In genomic region chr9:40412931-40413330, GRCm38 (mm10) we compare ENCODE assay signal across 19 mouse cellular contexts.
DNase-seq lines count a peak whose midpoint lies in the region; ATAC-seq and TF ChIP-seq lines count a peak whose summit lies in the region.
"Had no signal": no experiment of that assay in that cellular context is flagged by ENCODE, and none has a peak within 500 bp of the region (broad histone marks: within the 10 kb centered on the region; RNA-seq: fewer than 3 reads in every experiment).

No protein-coding gene starts in this region.

- no peak for TF ChIP-seq CTCF in ES-Bruce4 (IDR thresholded peaks at IDR 0.05; ENCODE audit: low read depth, low read length)

- peaks cover 2% of the 10 kb centered on the region for H3K4me1 ChIP-seq in ES-Bruce4 (ENCODE audit: control insufficient read depth, insufficient read depth, low read length)
- 0 out of 2 replicates have a peak, but pooled peaks cover 1% of the 10 kb centered on the region for H3K4me1 ChIP-seq in forebrain, embryonic 13.5 days

- ATAC-seq in forebrain, embryonic 13.5 days = no peak
- ATAC-seq: activated CD4-positive, CD25-positive, alpha-beta regulatory T cell, adult 4 months; forebrain, embryonic 14.5 days; forebrain, embryonic 16.5 days; Patski had no signal

- H3K9ac ChIP-seq in ES-Bruce4 (ENCODE audit: low read depth, poor library complexity, severe bottlenecking) = no peak overlapping the region; the same call in 1 of the 2 replicates
- no peak overlapping the region for H3K9ac ChIP-seq in forebrain, embryonic 13.5 days
- H3K9ac ChIP-seq: embryonic facial prominence, embryonic 12.5 days had no signal

- TF ChIP-seq EP300 in ES-Bruce4 (IDR thresholded peaks at IDR 0.05; ENCODE audit: insufficient read depth, low read depth, low read length) = no peak

- peak overlapping the region; percentile 19; the same call in 1 of the 2 replicates for H3K4me3 ChIP-seq in ES-Bruce4 (ENCODE audit: low read depth, low read length)
- no peak overlapping the region for H3K4me3 ChIP-seq in forebrain, embryonic 13.5 days
- H3K4me3 ChIP-seq: embryonic facial prominence, embryonic 10.5 days; embryonic facial prominence, embryonic 12.5 days had no signal

- no peak overlapping the region for H3K27ac ChIP-seq in ES-Bruce4 (ENCODE audit: insufficient read depth, low read length)
- H3K27ac ChIP-seq in forebrain, embryonic 13.5 days = no peak overlapping the region
- H3K27ac ChIP-seq: embryonic facial prominence, embryonic 10.5 days; embryonic facial prominence, embryonic 12.5 days had no signal

- H3K36me3 ChIP-seq in ES-Bruce4 (ENCODE audit: control insufficient read depth, insufficient read depth, low read length, poor library complexity, severe bottlenecking) = no peaks in the 10 kb centered on the region
- H3K36me3 ChIP-seq in forebrain, embryonic 13.5 days (ENCODE audit: poor library complexity, severe bottlenecking) = no peaks in the 10 kb centered on the region
- H3K36me3 ChIP-seq: embryonic facial prominence, embryonic 10.5 days; embryonic facial prominence, embryonic 12.5 days had no signal

- no peak overlapping the region for H3K4me2 ChIP-seq in forebrain, embryonic 13.5 days
- H3K4me2 ChIP-seq: embryonic facial prominence, embryonic 12.5 days had no signal

- H3K9me3 ChIP-seq in ES-Bruce4 (replicated peaks; ENCODE audit: control insufficient read depth, insufficient read depth, low read length, poor library complexity, severe bottlenecking) = no peaks in the 10 kb centered on the region
- H3K9me3 ChIP-seq in forebrain, embryonic 13.5 days (replicated peaks) = no peaks in the 10 kb centered on the region
- H3K9me3 ChIP-seq: embryonic facial prominence, embryonic 10.5 days; embryonic facial prominence, embryonic 12.5 days had no signal

- WGBS in forebrain, embryonic 13.5 days = 94% methylated on average over 14 of the region's 14 CpGs

- intact Hi-C loops in heart, postnatal 36 days (cut with DNase I) = loop anchor here (5.0 kb wide), 2 partner anchors 186 to 339 kb away; no protein-coding TSS in a partner anchor

- TF ChIP-seq POLR2A in ES-Bruce4 (IDR thresholded peaks at IDR 0.05; ENCODE audit: insufficient read depth, low read length) = no peak

- peak; percentile 23 for DNase-seq in cerebellum, adult 9-10 months
- no peak for DNase-seq in cerebellum, postnatal 10 days
- DNase-seq in testis, postnatal 14 days (ENCODE audit: low spot score) = peak; percentile 7
- DNase-seq in testis, postnatal 10 days (ENCODE audit: low spot score) = no peak
- no peak for DNase-seq in heart, postnatal 36 days
- DNase-seq: adrenal gland, adult 8-10 months; adrenal gland, postnatal 14 days; adrenal gland, postnatal 36 days; cerebellum, adult 11 months; cerebellum, adult 18-20 months; cerebellum, adult 9-11 months had no signal

- no peaks in the 10 kb centered on the region for H3K27me3 ChIP-seq in ES-Bruce4 (ENCODE audit: control insufficient read depth, insufficient read depth, low read length, poor library complexity, severe bottlenecking)
- H3K27me3 ChIP-seq in forebrain, embryonic 13.5 days = no peaks in the 10 kb centered on the region
- H3K27me3 ChIP-seq: embryonic facial prominence, embryonic 12.5 days; Patski had no signal

Comparison
In these comparisons a context has a peak if more than half of its experiments do, and no peak if none do; other contexts are left out.
1. DNase-seq: peak in cerebellum, adult 9-10 months (single experiment) and testis, postnatal 14 days (single experiment); none in cerebellum, postnatal 10 days (0 of 2), testis, postnatal 10 days (single experiment) and heart, postnatal 36 days (0 of 2).